Mouse (Mus musculus) spleen, adult 12 weeks (tissue): ENCODE results near the gene Gm16368.
"Not testable (repeated sequence)": the region's sequence is repeated elsewhere in the genome, so short reads cannot be mapped to it uniquely, and the experiment has no call there.

Source experiments
- DNase-seq: peaks from one replicate; pipeline ENCODE4 v3.0.0; 2022; ENCODE audit warnings: low spot score

The Gm16368 gene

GRCm38 (mm10) chr12:88083397-88083796 lies at the start of gene Gm16368:
Gene Gm16368, plus strand, starts transcription at chr12:88083697.
- DNase-seq = not testable (repeated sequence)

- not testable (repeated sequence) for DNase-seq
Observed at GRCm38 (mm10) chr12:88039062-88039461, 44.4 kb upstream of the Gm16368 start.

- not testable (repeated sequence) for DNase-seq
Observed at GRCm38 (mm10) chr12:88039703-88040102, 43.8 kb upstream of the Gm16368 start.

GRCm38 (mm10) chr12:88045226-88045625 lies 38.3 kb upstream of the Gm16368 start:
- not testable (repeated sequence) for DNase-seq
